Mouse (Mus musculus) inflammation-experienced regulatory T-cells, adult 6 months (primary cell): ENCODE results near the gene Rbks. TPM values are rescaled to one million over a fixed set of nuclear protein-coding genes. Genes with fewer than 3 reads are reported as not detected.

Experiments used
- ATAC-seq: one replicate; pipeline ENCODE4 v1.8.0; 2017
- polyA plus RNA-seq, 3 experiments: library from polyadenylated mRNA; unstranded; fragments of 100-300 nt; shearing (Covaris generic); gene quantifications; one replicate each; pipeline ENCODE4 v1.2.1; 2017

Rbks gene
- polyA plus RNA-seq, 3 experiments from 2014 or later: 7.6 to 17.4 (median 13.0) TPM

DNA sequence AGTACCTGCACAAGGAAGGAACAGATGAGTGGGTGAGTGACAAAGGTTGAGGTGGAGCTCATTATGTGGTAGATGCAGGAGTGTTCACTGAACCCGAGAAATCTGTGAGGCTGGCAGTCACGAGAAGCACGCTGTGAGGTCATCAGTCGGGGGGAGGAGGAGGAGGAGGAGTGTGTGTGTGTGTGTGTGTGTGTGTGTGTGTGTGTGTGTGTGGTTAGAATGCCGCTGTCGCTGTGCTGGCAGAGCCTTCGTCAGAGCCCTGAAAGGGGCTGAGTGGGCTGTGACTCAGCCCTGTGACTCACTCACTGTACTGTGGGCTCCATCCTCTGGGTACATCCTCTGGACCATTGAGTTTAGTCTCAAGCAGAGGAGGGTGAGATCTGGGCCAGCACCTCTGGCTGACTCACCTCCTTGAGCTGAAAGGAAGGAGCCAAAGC, 120.9 kb downstream of the Rbks start:
- ATAC-seq: peak; percentile 95

Other genes with a start within 250 kb of the Rbks start
- 10 to 100 TPM; 24.3 to 48.9 (median 45.0) TPM for gene Zfp512, start 245.2 kb downstream of the Rbks start, polyA plus RNA-seq
- gene 4930548H24Rik, start 211.9 kb downstream of the Rbks start, polyA plus RNA-seq: under 1 TPM in 1 of 3 experiments, not detected in 2; 0.28 TPM
- 10 to 100 TPM; 47.7 to 62.6 (median 49.7) TPM for gene Gpn1, start 202.9 kb downstream of the Rbks start, polyA plus RNA-seq
- gene Slc4a1ap, start 170.6 kb downstream of the Rbks start, polyA plus RNA-seq: 10 to 100 TPM; 27.4 to 28.4 (median 28.0) TPM
- 10 to 100 TPM; 17.1 to 23.1 (median 18.4) TPM for gene Supt7l, start 169.8 kb downstream of the Rbks start, polyA plus RNA-seq
- gene Mrpl33, start 100.7 kb downstream of the Rbks start, polyA plus RNA-seq: 100 to 1,000 TPM; 243 to 476 (median 332) TPM
- 100 to 1,000 TPM in 2 of 3 experiments, 10 to 100 TPM in 1; 83.9 to 117 (median 107) TPM for gene Babam2, start 57 bp upstream of the Rbks start, polyA plus RNA-seq